Mouse (Mus musculus) myocyte (in vitro differentiated cells): ENCODE measurements around the gene Plau. TPM values are rescaled to one million over a fixed set of nuclear protein-coding genes. Genes with fewer than 3 reads are reported as not detected.

ENCODE experiments used
- H3K27me3 ChIP-seq: one replicate; pipeline ENCODE4 v1.6.1; 2011; ENCODE audit not compliant: control insufficient read depth, insufficient read depth, insufficient read length
- H3K36me3 ChIP-seq: one replicate; pipeline ENCODE4 v1.6.1; 2011; ENCODE audit not compliant: control insufficient read depth, insufficient read depth
- H3K4me2 ChIP-seq: one replicate; pipeline ENCODE4 v1.6.1; 2011; ENCODE audit warnings: low read depth, control low read depth
- H3K4me3 ChIP-seq: one replicate; pipeline ENCODE4 v1.5.1; 2011; ENCODE audit warnings: mild to moderate bottlenecking, control low read depth, moderate library complexity
- H3K79me2 ChIP-seq: one replicate; pipeline ENCODE4 v1.6.1; 2011; ENCODE audit not compliant: control insufficient read depth, insufficient read depth
- H3ac ChIP-seq: one replicate; pipeline ENCODE4 v1.6.1; 2011; ENCODE audit not compliant: control insufficient read depth, insufficient read length
- CEBPB ChIP-seq: IDR thresholded peaks from 2 replicates; pipeline ENCODE4 v1.6.1; 2011; ENCODE audit warnings: mild to moderate bottlenecking, moderate library complexity; ENCODE audit not compliant: poor library complexity, insufficient read depth, severe bottlenecking
- E2F4 ChIP-seq: IDR thresholded peaks from one replicate; pipeline ENCODE4 v1.6.1; 2011; ENCODE audit warnings: mild to moderate bottlenecking, control low read depth, moderate library complexity; ENCODE audit not compliant: insufficient read depth
- MAX ChIP-seq: IDR thresholded peaks from one replicate; pipeline ENCODE4 v1.6.1; 2011; ENCODE audit warnings: low read depth, mild to moderate bottlenecking, control low read depth
- MYOD1 ChIP-seq, 3 experiments: IDR thresholded peaks; one replicate each; pipeline ENCODE4 v1.6.1; 2011; ENCODE audit warnings: control low read depth in 2 of 3, low read depth in 2 of 3, mild to moderate bottlenecking in 2 of 3, moderate library complexity in 1 of 3; ENCODE audit not compliant: insufficient read length in 2 of 3, control insufficient read depth in 1 of 3
- MYOG ChIP-seq, 3 experiments: IDR thresholded peaks; one replicate each; pipeline ENCODE4 v1.6.1; 2011; ENCODE audit warnings: control low read depth in 2 of 3, low read depth in 2 of 3, mild to moderate bottlenecking in 2 of 3; ENCODE audit not compliant: insufficient read length in 2 of 3, control insufficient read depth in 1 of 3, insufficient read depth in 1 of 3
- POLR2A ChIP-seq: IDR thresholded peaks from one replicate; pipeline ENCODE4 v1.6.1; 2011; ENCODE audit warnings: low read depth, mild to moderate bottlenecking, control low read depth, moderate library complexity; ENCODE audit not compliant: insufficient read length
- POLR2AphosphoS2 ChIP-seq: IDR thresholded peaks from one replicate; pipeline ENCODE4 v1.6.1; 2011; ENCODE audit warnings: low read depth, control low read depth; ENCODE audit not compliant: insufficient read length
- REST ChIP-seq: IDR thresholded peaks from one replicate; pipeline ENCODE4 v1.6.1; 2011; ENCODE audit warnings: mild to moderate bottlenecking, control low read depth, moderate library complexity; ENCODE audit not compliant: insufficient read depth, insufficient read length
- SRF ChIP-seq: IDR thresholded peaks from one replicate; pipeline ENCODE4 v1.6.1; 2011; ENCODE audit warnings: low read depth; ENCODE audit not compliant: control insufficient read depth, insufficient read length
- TCF12 ChIP-seq: IDR thresholded peaks from one replicate; pipeline ENCODE4 v1.6.1; 2011; ENCODE audit warnings: mild to moderate bottlenecking, control low read depth; ENCODE audit not compliant: poor library complexity, insufficient read depth, severe bottlenecking
- TCF3 ChIP-seq: IDR thresholded peaks from one replicate; pipeline ENCODE4 v1.6.1; 2011; ENCODE audit warnings: low read depth, control low read depth; ENCODE audit not compliant: insufficient read length
- USF1 ChIP-seq: IDR thresholded peaks from one replicate; pipeline ENCODE4 v1.6.1; 2011; ENCODE audit warnings: low read depth, mild to moderate bottlenecking, control low read depth, moderate library complexity
- polyA plus RNA-seq: library from polyadenylated mRNA; unstranded; fragments of >200 nt; fragmentation: generic; extraction: Trizol; gene quantifications from one replicate; pipeline ENCODE4 v1.2.1, GENCODE M21; 2012; ENCODE audit warnings: missing spikeins

Plau gene
- polyA plus RNA-seq, 1 experiment: 40.1 TPM

DNA sequence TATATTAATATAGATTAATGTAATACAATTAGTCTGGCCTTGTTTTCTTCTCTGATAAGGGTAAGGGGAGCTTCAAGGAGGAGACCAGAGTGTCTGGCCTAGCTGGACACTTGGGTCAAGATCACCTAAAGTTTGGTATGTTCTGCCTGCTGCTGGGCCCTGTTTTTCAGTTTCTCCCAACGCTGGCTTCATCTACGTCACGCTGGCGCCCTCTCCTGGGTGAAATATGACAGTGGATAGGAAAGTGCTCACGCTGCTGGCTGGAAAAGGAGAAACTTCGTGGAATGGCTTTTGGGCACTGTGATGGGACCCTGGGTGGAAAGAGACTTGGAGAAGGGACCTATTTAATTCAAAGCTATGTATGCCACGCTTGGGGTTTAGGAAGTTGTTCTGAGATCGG, 36.8 kb downstream of the Plau start:
- Histone ChIP-seq H3K79me2 (no peaks in the 10 kb centered on the region), H3ac (no peak overlapping the region), H3K4me3 (no peak overlapping the region), H3K36me3 (no peaks in the 10 kb centered on the region), H3K4me2 (peak overlapping the region; percentile 97), H3K27me3 (no peaks in the 10 kb centered on the region)
- TF ChIP-seq TCF12 (no peak), POLR2AphosphoS2 (no peak), MAX (no peak), TCF3 (no peak), MYOD1 (IDR thresholded peaks at IDR 0.05; ENCODE audit: control insufficient read depth in 1 of 3, insufficient read length in 2 of 3, low read depth in 2 of 3) (no peak)

GRCm38 (mm10) chr14:20873931-20874330, 37.5 kb downstream of the Plau start:
- Histone ChIP-seq H3ac (no peak overlapping the region), H3K36me3 (no peaks in the 10 kb centered on the region), H3K4me2 (peak overlapping the region; percentile 97), H3K79me2 (no peaks in the 10 kb centered on the region), H3K4me3 (no peak overlapping the region), H3K27me3 (no peaks in the 10 kb centered on the region)
- TF ChIP-seq REST (no peak), MYOD1 (IDR thresholded peaks at IDR 0.05; ENCODE audit: control insufficient read depth in 1 of 3, insufficient read length in 2 of 3, low read depth in 2 of 3) (peak; percentile 65 to 86 (median 85)), POLR2A (no peak), E2F4 (no peak), USF1 (no peak), SRF (no peak), POLR2AphosphoS2 (no peak), CEBPB (no peak), MYOG (IDR thresholded peaks at IDR 0.05; ENCODE audit: control insufficient read depth in 1 of 3, insufficient read depth in 1 of 3, insufficient read length in 2 of 3, low read depth in 2 of 3) (peak in 2 of 3 experiments; percentile 78 to 92), TCF3 (no peak), TCF12 (peak; percentile 25), MAX (no peak)

- peak overlapping the region; percentile 92 for H3K4me2 ChIP-seq
- H3K79me2 ChIP-seq: no peaks in the 10 kb centered on the region
- no peaks in the 10 kb centered on the region for H3K27me3 ChIP-seq
- no peak overlapping the region for H3ac ChIP-seq
- TF ChIP-seq E2F4 (no peak), REST (no peak), MYOG (IDR thresholded peaks at IDR 0.05; ENCODE audit: control insufficient read depth in 1 of 3, insufficient read depth in 1 of 3, insufficient read length in 2 of 3, low read depth in 2 of 3) (no peak), CEBPB (no peak), POLR2A (no peak), TCF12 (no peak), TCF3 (no peak), MAX (no peak), POLR2AphosphoS2 (no peak), SRF (no peak)
- no peaks in the 10 kb centered on the region for H3K36me3 ChIP-seq
- no peak overlapping the region for H3K4me3 ChIP-seq
Measured at GRCm38 (mm10) chr14:20884691-20885090, 48.2 kb downstream of the Plau start.

GRCm38 (mm10) chr14:20885091-20885888, 48.8 kb downstream of the Plau start:
- Histone ChIP-seq H3ac (no peak overlapping the region), H3K4me3 (no peak overlapping the region), H3K79me2 (no peaks in the 10 kb centered on the region), H3K36me3 (no peaks in the 10 kb centered on the region), H3K27me3 (no peaks in the 10 kb centered on the region), H3K4me2 (peak overlapping the region; percentile 92)
- TF ChIP-seq MYOG (IDR thresholded peaks at IDR 0.05; ENCODE audit: control insufficient read depth in 1 of 3, insufficient read depth in 1 of 3, insufficient read length in 2 of 3, low read depth in 2 of 3) (peak in 2 of 3 experiments; percentile 35 to 78), MYOD1 (IDR thresholded peaks at IDR 0.05; ENCODE audit: control insufficient read depth in 1 of 3, insufficient read length in 2 of 3, low read depth in 2 of 3) (peak in 2 of 3 experiments; percentile 51 to 67), TCF3 (no peak), CEBPB (no peak), SRF (no peak), TCF12 (peak; percentile 2), REST (no peak)

- no peak overlapping the region for H3K4me3 ChIP-seq
- TF ChIP-seq REST: no peak
- TF ChIP-seq MYOG (IDR thresholded peaks at IDR 0.05; ENCODE audit: control insufficient read depth in 1 of 3, insufficient read depth in 1 of 3, insufficient read length in 2 of 3, low read depth in 2 of 3): no peak
- TF ChIP-seq POLR2AphosphoS2: no peak
- no peak for TF ChIP-seq TCF12
- TF ChIP-seq USF1: no peak
- TF ChIP-seq E2F4: no peak
- no peak for TF ChIP-seq MAX
- TF ChIP-seq POLR2A: no peak
- no peak for TF ChIP-seq CEBPB
- TF ChIP-seq TCF3: no peak
- TF ChIP-seq MYOD1 (IDR thresholded peaks at IDR 0.05; ENCODE audit: control insufficient read depth in 1 of 3, insufficient read length in 2 of 3, low read depth in 2 of 3): no peak
- TF ChIP-seq SRF: no peak
- H3K36me3 ChIP-seq: no peaks in the 10 kb centered on the region
- H3K27me3 ChIP-seq: no peaks in the 10 kb centered on the region
- H3K4me2 ChIP-seq: peak overlapping the region; percentile 92
- H3K79me2 ChIP-seq: no peaks in the 10 kb centered on the region
- no peak overlapping the region for H3ac ChIP-seq
Measured at GRCm38 (mm10) chr14:20886266-20886665, 49.8 kb downstream of the Plau start.
